Mouse (Mus musculus): Measurements from ENCODE around the gene Gm20605.

The Gm20605 gene

GRCm38 (mm10) chr5:137628498-137629305 is at the start of gene Gm20605, which contains the start of the genes Fbxo24 and Lrch4:
Gene Gm20605, plus strand, starts transcription at chr5:137629175.
Gene Fbxo24, minus strand, starts transcription at chr5:137629002.
Gene Lrch4, plus strand, starts transcription at chr5:137629121.
- DNase-seq (ENCODE audit: low spot score in 2 of 2) = peak; percentile 95 to 99

- DNase-seq (ENCODE audit: low spot score in 2 of 2) = no peak
These were observed 48.7 kb upstream of the Gm20605 start for GRCm38 (mm10) chr5:137580246-137580645.

GRCm38 (mm10) chr5:137582702-137583101 is 46.3 kb upstream of the Gm20605 start:
- DNase-seq (ENCODE audit: low spot score in 2 of 2) = no peak

GRCm38 (mm10) chr5:137583670-137584169 is 45.3 kb upstream of the Gm20605 start:
- no peak for DNase-seq (ENCODE audit: low spot score in 2 of 2)

GRCm38 (mm10) chr5:137584976-137585375 is 44.0 kb upstream of the Gm20605 start:
- DNase-seq (ENCODE audit: low spot score in 2 of 2) = peak; percentile 60 to 78

- DNase-seq (ENCODE audit: low spot score in 2 of 2) = no peak
These were observed 38.5 kb upstream of the Gm20605 start for GRCm38 (mm10) chr5:137590507-137590906.

- no peak for DNase-seq (ENCODE audit: low spot score in 2 of 2)
These were observed 33.1 kb upstream of the Gm20605 start for GRCm38 (mm10) chr5:137595921-137596320.

GRCm38 (mm10) chr5:137596601-137597261 is 32.2 kb upstream of the Gm20605 start:
- DNase-seq (ENCODE audit: low spot score in 2 of 2) = no peak

GRCm38 (mm10) chr5:137597625-137598024 is 31.4 kb upstream of the Gm20605 start:
- DNase-seq (ENCODE audit: low spot score in 2 of 2) = no peak

- no peak for DNase-seq (ENCODE audit: low spot score in 2 of 2)
These were observed 30.7 kb upstream of the Gm20605 start for GRCm38 (mm10) chr5:137598100-137598826.

- DNase-seq (ENCODE audit: low spot score in 2 of 2) = no peak
These were observed 29.4 kb upstream of the Gm20605 start for GRCm38 (mm10) chr5:137599600-137599999.

- DNase-seq (ENCODE audit: low spot score in 2 of 2) = no peak
These were observed 28.7 kb upstream of the Gm20605 start for GRCm38 (mm10) chr5:137600281-137600618.

- peak; percentile 95 to 96 for DNase-seq (ENCODE audit: low spot score in 2 of 2)
These were observed 28.2 kb upstream of the Gm20605 start, which contains the start of gene Mospd3 for GRCm38 (mm10) chr5:137600619-137601364. Gene Mospd3, minus strand, starts transcription at chr5:137601058.

GRCm38 (mm10) chr5:137601365-137601729 is 27.6 kb upstream of the Gm20605 start:
- no peak for DNase-seq (ENCODE audit: low spot score in 2 of 2)

GRCm38 (mm10) chr5:137607860-137608653 is 20.9 kb upstream of the Gm20605 start:
- DNase-seq (ENCODE audit: low spot score in 2 of 2) = no peak

GRCm38 (mm10) chr5:137608654-137609190 is 20.3 kb upstream of the Gm20605 start:
- DNase-seq (ENCODE audit: low spot score in 2 of 2) = no peak

GRCm38 (mm10) chr5:137609292-137609691 is 19.7 kb upstream of the Gm20605 start:
- DNase-seq (ENCODE audit: low spot score in 2 of 2) = no peak

- DNase-seq (ENCODE audit: low spot score in 2 of 2) = no peak
These were observed 18.9 kb upstream of the Gm20605 start for GRCm38 (mm10) chr5:137610056-137610455.

GRCm38 (mm10) chr5:137610548-137611244 is 18.3 kb upstream of the Gm20605 start:
- DNase-seq (ENCODE audit: low spot score in 2 of 2) = peak; percentile 25 to 62

GRCm38 (mm10) chr5:137611245-137611602 is 17.8 kb upstream of the Gm20605 start:
- peak; percentile 35 to 69 for DNase-seq (ENCODE audit: low spot score in 2 of 2)
